Mouse (Mus musculus) heart, postnatal 0 days (tissue): ENCODE measurements around the gene Klrb1a.

ENCODE experiments used
- CTCF ChIP-seq: IDR thresholded peaks from 2 replicates; pipeline ENCODE4 v1.5.1; 2016; ENCODE audit warnings: antibody characterized with exemption, control low read depth, low read depth
- EP300 ChIP-seq: IDR thresholded peaks from 2 replicates; pipeline ENCODE4 v1.6.1; 2016; ENCODE audit warnings: antibody characterized with exemption, low read depth

GRCm38 (mm10) chr6:128602026-128602425 is 21.3 kb downstream of the Klrb1a start:
- no peak for TF ChIP-seq CTCF
- TF ChIP-seq EP300 = no peak
